Mouse (Mus musculus): ENCODE measurements around the gene Sorbs1. TPM values are rescaled to one million over a fixed set of nuclear protein-coding genes. Genes with fewer than 3 reads are reported as not detected.

The Sorbs1 gene
- polyA plus RNA-seq, 1 experiment from 2014 or later, result 88.3 TPM

DNA sequence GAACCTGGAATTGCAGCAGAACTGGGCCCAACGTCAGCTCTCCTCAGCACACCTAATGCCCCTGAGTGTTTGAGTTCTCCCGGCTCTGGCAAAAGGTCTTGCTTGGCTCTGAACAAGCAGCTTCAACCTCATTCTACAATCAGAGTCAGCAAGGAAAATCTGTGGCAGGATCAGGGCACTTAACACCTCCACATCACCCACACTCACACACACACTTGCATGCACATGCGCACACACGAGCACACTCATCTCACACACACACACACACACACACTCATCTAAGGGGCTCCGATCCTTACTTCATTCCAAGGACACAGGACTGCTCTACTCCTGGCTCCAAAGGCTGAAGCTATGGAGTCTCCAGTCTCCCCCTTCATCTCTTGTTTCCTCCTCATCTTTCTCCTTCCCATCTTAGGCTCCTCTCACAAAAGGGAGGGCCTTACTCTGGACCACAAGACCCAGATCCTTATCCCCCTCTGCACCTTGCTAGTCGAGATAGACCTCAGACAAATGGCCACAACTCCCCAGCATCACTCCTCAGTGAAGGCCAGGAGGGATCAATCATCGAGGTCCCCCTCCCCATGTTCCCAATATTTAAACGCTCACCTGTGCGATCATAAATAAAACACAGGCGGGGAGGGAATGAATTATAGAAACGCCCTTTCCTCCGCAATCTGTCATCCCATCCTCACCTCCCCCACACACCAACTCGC, 3.0 kb downstream of the Sorbs1 start:
- Histone ChIP-seq H3K27me3 (replicated peaks; ENCODE audit: control insufficient read depth, insufficient read depth, low read length) (no peaks in the 10 kb centered on the region), H3K9me3 (ENCODE audit: control insufficient read depth, low read length) (0 out of 2 replicates have a peak, but pooled peaks cover 2% of the 10 kb centered on the region), H3K9ac (ENCODE audit: low read length) (no peak overlapping the region), H3K4me2 (ENCODE audit: low read length) (peak overlapping the region; percentile 89; the same call in 1 of the 2 replicates), H3K4me1 (replicated peaks; ENCODE audit: control insufficient read depth, insufficient read depth, low read length) (peaks cover 10% of the 10 kb centered on the region), H3K36me3 (ENCODE audit: control insufficient read depth, insufficient read depth, low read length) (no peaks in the 10 kb centered on the region), H3K4me3 (ENCODE audit: low read depth, low read length) (no peak overlapping the region), H3K27ac (ENCODE audit: low read depth) (no peak overlapping the region)
- ATAC-seq (replicated peaks; ENCODE audit: low FRiP score, low TSS enrichment, low read depth) (no peak), DNase-seq (ENCODE audit: low spot score) (no peak)
- WGBS, result 74% methylated on average over 13 of the region's 13 CpGs

DNA sequence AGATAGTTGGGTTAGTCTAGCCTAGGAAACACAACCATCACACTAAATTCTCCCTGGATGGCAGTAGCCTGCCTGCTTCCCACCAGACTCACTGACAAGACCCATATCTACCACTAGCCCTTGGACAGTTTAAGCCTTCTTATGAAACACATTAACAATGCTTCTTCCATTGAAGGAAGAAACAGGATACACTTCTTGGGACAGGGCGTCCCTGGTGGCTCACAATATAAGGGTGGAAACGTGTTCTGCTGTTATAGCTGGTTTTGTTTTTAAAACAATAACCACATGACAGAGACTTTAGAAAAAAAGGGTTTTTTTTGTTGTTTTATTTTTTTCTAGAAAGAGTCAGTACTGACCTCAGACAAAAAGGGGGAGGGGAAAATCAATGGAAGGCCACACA, 4.3 kb downstream of the Sorbs1 start:
- Histone ChIP-seq H3K36me3 (ENCODE audit: control insufficient read depth, insufficient read depth, low read length) (no peaks in the 10 kb centered on the region), H3K4me1 (replicated peaks; ENCODE audit: control insufficient read depth, insufficient read depth, low read length) (peaks cover 10% of the 10 kb centered on the region), H3K4me2 (ENCODE audit: low read length) (no peak overlapping the region), H3K27ac (ENCODE audit: low read depth) (no peak overlapping the region), H3K27me3 (replicated peaks; ENCODE audit: control insufficient read depth, insufficient read depth, low read length) (no peaks in the 10 kb centered on the region), H3K9me3 (ENCODE audit: control insufficient read depth, low read length) (0 out of 2 replicates have a peak, but pooled peaks cover 2% of the 10 kb centered on the region), H3K4me3 (ENCODE audit: low read depth, low read length) (no peak overlapping the region), H3K9ac (ENCODE audit: low read length) (no peak overlapping the region)
- DNase-seq (ENCODE audit: low spot score) (no peak), ATAC-seq (replicated peaks; ENCODE audit: low FRiP score, low TSS enrichment, low read depth) (no peak)
- WGBS, result 80% methylated on average over 2 of the region's 2 CpGs

DNA sequence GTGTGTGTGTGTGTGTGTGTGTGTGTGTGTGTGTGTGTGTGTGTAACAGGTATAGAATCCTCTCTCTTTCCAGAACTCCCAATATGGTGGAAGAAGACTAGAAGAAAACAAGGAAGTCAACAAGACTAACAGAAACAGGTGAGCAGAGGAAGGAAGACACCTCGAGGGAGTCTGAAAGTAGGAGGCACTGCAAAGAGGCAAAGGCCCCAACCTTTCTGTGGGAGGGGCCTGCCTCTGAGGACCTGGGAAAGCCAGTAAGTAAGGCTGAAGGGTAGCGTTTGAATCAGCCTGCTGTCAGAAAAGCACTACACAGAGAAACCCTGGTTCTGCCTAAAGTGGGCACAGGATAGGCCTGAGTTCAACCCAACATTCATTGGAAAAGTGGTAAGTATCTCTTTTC, 4.7 kb downstream of the Sorbs1 start:
- H3K4me3 ChIP-seq (ENCODE audit: low read depth, low read length), result no peak overlapping the region
- DNase-seq (ENCODE audit: low spot score) (no peak), ATAC-seq (replicated peaks; ENCODE audit: low FRiP score, low TSS enrichment, low read depth) (no peak)
- no peak overlapping the region for H3K27ac ChIP-seq (ENCODE audit: low read depth)
- no peaks in the 10 kb centered on the region for H3K27me3 ChIP-seq (replicated peaks; ENCODE audit: control insufficient read depth, insufficient read depth, low read length)
- H3K4me2 ChIP-seq (ENCODE audit: low read length), result no peak overlapping the region
- H3K9ac ChIP-seq (ENCODE audit: low read length), result no peak overlapping the region
- 0 out of 2 replicates have a peak, but pooled peaks cover 2% of the 10 kb centered on the region for H3K9me3 ChIP-seq (ENCODE audit: control insufficient read depth, low read length)
- WGBS, result 42% methylated on average over 2 of the region's 2 CpGs
- H3K36me3 ChIP-seq (ENCODE audit: control insufficient read depth, insufficient read depth, low read length), result no peaks in the 10 kb centered on the region
- H3K4me1 ChIP-seq (replicated peaks; ENCODE audit: control insufficient read depth, insufficient read depth, low read length), result peaks cover 10% of the 10 kb centered on the region

DNA sequence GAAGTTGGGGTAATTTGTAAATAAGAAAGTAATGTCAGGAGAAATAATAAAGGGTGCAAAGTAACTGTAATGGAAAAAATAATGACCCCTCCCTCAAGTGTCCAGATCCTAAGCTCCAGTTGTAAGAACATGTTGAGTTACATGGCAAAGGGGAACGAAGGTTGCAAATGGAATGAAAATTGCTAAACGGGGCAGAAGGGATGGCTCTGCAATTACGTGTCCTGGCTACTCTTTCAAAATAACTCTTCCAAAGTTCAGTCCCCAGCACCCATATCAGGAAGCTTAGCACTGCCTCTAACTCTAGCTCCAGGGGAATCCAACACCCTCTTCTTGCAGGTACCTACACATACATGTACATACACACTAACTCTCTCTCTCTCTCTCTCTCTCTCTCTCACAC, 6.6 kb downstream of the Sorbs1 start:
- Histone ChIP-seq H3K4me2 (ENCODE audit: low read length) (no peak overlapping the region), H3K4me1 (replicated peaks; ENCODE audit: control insufficient read depth, insufficient read depth, low read length) (peaks cover 3% of the 10 kb centered on the region), H3K9ac (ENCODE audit: low read length) (no peak overlapping the region), H3K4me3 (ENCODE audit: low read depth, low read length) (no peak overlapping the region), H3K36me3 (ENCODE audit: control insufficient read depth, insufficient read depth, low read length) (no peaks in the 10 kb centered on the region), H3K27ac (ENCODE audit: low read depth) (no peak overlapping the region), H3K9me3 (ENCODE audit: control insufficient read depth, low read length) (0 out of 2 replicates have a peak, but pooled peaks cover 2% of the 10 kb centered on the region), H3K27me3 (replicated peaks; ENCODE audit: control insufficient read depth, insufficient read depth, low read length) (no peaks in the 10 kb centered on the region)
- no peak for DNase-seq (ENCODE audit: low spot score)
- no peak for ATAC-seq (replicated peaks; ENCODE audit: low FRiP score, low TSS enrichment, low read depth)
- WGBS, result 92% methylated on average over 3 of the region's 3 CpGs

DNA sequence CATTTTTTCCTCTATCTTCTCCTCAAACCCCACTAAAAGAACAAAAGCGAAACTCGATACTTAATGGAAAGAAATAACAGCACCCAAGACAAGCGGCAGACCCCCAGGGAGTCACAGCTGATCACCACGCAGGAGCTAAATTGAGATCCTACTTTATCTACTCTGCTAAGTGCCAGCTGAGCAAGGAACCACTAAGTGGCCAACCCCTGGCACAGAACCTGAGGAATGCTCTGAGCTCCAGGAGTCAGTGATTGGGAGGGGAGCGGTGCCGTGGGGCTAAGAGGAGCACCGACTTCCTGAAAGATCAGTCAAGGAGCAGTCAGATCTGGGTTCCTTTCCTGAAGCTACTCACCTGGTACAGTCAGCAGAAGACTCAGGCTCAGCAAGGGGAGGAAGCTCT, 9.2 kb downstream of the Sorbs1 start:
- Histone ChIP-seq H3K36me3 (ENCODE audit: control insufficient read depth, insufficient read depth, low read length) (no peaks in the 10 kb centered on the region), H3K9ac (ENCODE audit: low read length) (no peak overlapping the region), H3K4me2 (ENCODE audit: low read length) (no peak overlapping the region), H3K4me1 (replicated peaks; ENCODE audit: control insufficient read depth, insufficient read depth, low read length) (0 out of 2 replicates have a peak, but pooled peaks cover under 1% of the 10 kb centered on the region), H3K4me3 (ENCODE audit: low read depth, low read length) (no peak overlapping the region), H3K27me3 (replicated peaks; ENCODE audit: control insufficient read depth, insufficient read depth, low read length) (no peaks in the 10 kb centered on the region), H3K9me3 (ENCODE audit: control insufficient read depth, low read length) (0 out of 2 replicates have a peak, but pooled peaks cover 2% of the 10 kb centered on the region), H3K27ac (ENCODE audit: low read depth) (no peak overlapping the region)
- no peak for DNase-seq (ENCODE audit: low spot score)
- no peak for ATAC-seq (replicated peaks; ENCODE audit: low FRiP score, low TSS enrichment, low read depth)
- WGBS, result 82% methylated on average over 7 of the region's 7 CpGs

DNA sequence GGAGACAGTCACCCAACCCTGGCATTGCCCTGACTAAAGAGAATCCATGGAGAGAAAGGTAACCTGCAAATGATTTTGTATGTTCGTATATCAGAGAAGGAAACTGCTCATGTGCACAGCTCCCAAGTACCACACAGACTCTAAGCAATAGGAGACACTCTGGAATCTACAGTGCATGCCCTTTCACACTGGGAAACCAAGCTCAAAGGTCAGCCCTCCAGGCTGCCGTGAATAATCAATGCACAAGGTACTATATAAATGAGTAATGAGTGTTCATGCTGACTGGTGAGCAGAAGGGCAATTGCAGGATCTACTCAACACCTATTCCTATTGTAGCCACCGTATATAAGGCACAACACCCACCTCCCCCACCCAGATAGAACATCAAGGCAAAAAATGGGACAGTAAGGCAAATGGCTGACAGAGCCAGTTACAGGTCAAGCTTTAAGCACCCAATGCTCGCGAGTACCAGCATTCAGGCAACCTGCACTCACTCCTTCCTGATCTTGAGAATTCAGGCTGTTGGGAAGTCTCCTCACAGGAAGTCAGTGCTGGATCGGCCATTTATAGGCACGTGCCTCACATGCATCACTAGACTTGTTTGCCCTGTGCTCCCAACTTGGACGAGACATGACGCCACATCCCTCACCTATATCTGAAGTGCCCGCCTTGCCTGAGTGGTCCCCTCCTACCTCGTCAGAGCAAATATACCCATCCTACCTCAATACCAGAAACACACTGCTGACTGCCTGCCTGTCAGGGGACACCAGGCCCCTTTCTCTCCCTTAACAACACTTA, 13.4 kb downstream of the Sorbs1 start:
- H3K9ac ChIP-seq (ENCODE audit: low read length), result no peak overlapping the region
- H3K4me2 ChIP-seq (ENCODE audit: low read length), result no peak overlapping the region
- peak overlapping the region; percentile 27; the same call in 1 of the 2 replicates for H3K27ac ChIP-seq (ENCODE audit: low read depth)
- no peaks in the 10 kb centered on the region for H3K36me3 ChIP-seq (ENCODE audit: control insufficient read depth, insufficient read depth, low read length)
- DNase-seq (ENCODE audit: low spot score) (no peak), ATAC-seq (replicated peaks; ENCODE audit: low FRiP score, low TSS enrichment, low read depth) (no peak)
- H3K4me1 ChIP-seq (replicated peaks; ENCODE audit: control insufficient read depth, insufficient read depth, low read length), result 0 out of 2 replicates have a peak, but pooled peaks cover 3% of the 10 kb centered on the region
- WGBS, result 71% methylated on average over 11 of the region's 11 CpGs
- H3K27me3 ChIP-seq (replicated peaks; ENCODE audit: control insufficient read depth, insufficient read depth, low read length), result no peaks in the 10 kb centered on the region
- H3K9me3 ChIP-seq (ENCODE audit: control insufficient read depth, low read length), result no peaks in the 10 kb centered on the region
- no peak overlapping the region for H3K4me3 ChIP-seq (ENCODE audit: low read depth, low read length)

DNA sequence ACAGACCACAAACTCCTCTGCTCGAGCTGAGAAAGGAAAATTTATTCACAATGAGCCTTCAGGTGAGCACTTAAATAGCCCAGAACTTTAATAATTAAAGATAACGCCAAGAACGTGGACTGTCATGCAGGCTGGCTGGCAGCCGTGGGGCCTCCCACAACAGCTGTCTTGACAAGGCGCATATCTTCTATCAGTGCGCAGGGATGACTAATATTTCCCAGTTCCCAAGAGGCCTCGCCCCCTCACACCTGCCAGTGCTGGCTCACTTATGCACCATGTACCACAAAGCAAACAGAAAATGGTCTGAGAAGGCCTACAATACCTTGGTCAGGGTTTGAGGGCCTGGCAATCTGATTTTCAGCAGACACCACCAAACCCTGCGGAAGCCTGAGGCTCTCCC, 14.4 kb downstream of the Sorbs1 start:
- 0 out of 2 replicates have a peak, but pooled peaks cover 3% of the 10 kb centered on the region for H3K4me1 ChIP-seq (replicated peaks; ENCODE audit: control insufficient read depth, insufficient read depth, low read length)
- H3K27ac ChIP-seq (ENCODE audit: low read depth), result peak overlapping the region; percentile 27; the same call in 1 of the 2 replicates
- H3K4me2 ChIP-seq (ENCODE audit: low read length), result no peak overlapping the region
- H3K36me3 ChIP-seq (ENCODE audit: control insufficient read depth, insufficient read depth, low read length), result no peaks in the 10 kb centered on the region
- 57% methylated on average over 8 of the region's 8 CpGs for WGBS
- H3K4me3 ChIP-seq (ENCODE audit: low read depth, low read length), result no peak overlapping the region
- DNase-seq (ENCODE audit: low spot score) (no peak), ATAC-seq (replicated peaks; ENCODE audit: low FRiP score, low TSS enrichment, low read depth) (peak; percentile 71; the same call in 1 of the 2 replicates)
- H3K9me3 ChIP-seq (ENCODE audit: control insufficient read depth, low read length), result no peaks in the 10 kb centered on the region
- H3K9ac ChIP-seq (ENCODE audit: low read length), result no peak overlapping the region
- H3K27me3 ChIP-seq (replicated peaks; ENCODE audit: control insufficient read depth, insufficient read depth, low read length), result no peaks in the 10 kb centered on the region

DNA sequence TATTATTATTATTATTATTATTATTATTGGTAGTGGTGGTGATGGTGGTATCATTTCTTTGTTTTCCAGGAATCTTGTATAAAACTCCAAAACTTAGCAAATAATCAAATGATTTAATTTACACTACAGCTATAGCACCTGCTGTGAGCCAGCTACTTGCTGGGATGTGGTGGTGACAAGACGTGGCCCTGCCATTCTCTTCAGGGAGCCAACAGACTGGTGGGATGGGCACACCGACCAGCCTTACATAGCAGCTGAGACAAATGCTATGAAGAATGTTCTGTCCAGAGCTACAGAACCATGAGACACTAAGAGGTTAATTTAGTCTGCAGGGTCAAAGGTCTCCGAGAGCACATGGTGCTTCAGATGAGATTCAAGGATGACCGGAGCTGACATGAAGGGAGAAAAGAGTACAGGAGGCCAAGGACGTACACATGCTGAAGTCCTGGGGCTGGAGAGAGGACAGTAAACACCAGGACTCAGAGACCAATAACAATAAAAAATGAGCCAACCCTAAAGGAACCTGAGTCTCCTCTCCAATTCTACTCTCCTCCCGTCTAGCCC, 15.3 kb downstream of the Sorbs1 start:
- Histone ChIP-seq H3K4me1 (replicated peaks; ENCODE audit: control insufficient read depth, insufficient read depth, low read length) (peaks cover 3% of the 10 kb centered on the region; the same call in 1 of the 2 replicates), H3K27me3 (replicated peaks; ENCODE audit: control insufficient read depth, insufficient read depth, low read length) (no peaks in the 10 kb centered on the region), H3K4me3 (ENCODE audit: low read depth, low read length) (no peak overlapping the region), H3K9ac (ENCODE audit: low read length) (no peak overlapping the region), H3K36me3 (ENCODE audit: control insufficient read depth, insufficient read depth, low read length) (no peaks in the 10 kb centered on the region), H3K9me3 (ENCODE audit: control insufficient read depth, low read length) (no peaks in the 10 kb centered on the region), H3K4me2 (ENCODE audit: low read length) (no peak overlapping the region), H3K27ac (ENCODE audit: low read depth) (no peak overlapping the region)
- WGBS, result 74% methylated on average over 6 of the region's 6 CpGs
- no peak for ATAC-seq (replicated peaks; ENCODE audit: low FRiP score, low TSS enrichment, low read depth)
- DNase-seq (ENCODE audit: low spot score), result no peak
